Mouse (Mus musculus) kidney, adult 10 weeks (tissue): ENCODE measurements around the gene Fam163a. TPM values are rescaled to one million over a fixed set of nuclear protein-coding genes. Genes with fewer than 3 reads are reported as not detected.

Experiments used
- polyA plus RNA-seq: library from polyadenylated mRNA; stranded (reverse); fragments of 350-450 nt; fragmentation: Illumina TruSeq; extraction: RNeasy Lipid Tissue Mini Kit (QIAGEN cat#74804); gene quantifications from one replicate; pipeline ENCODE4 v1.2.3, GENCODE M21; 2014; ENCODE audit warnings: low read depth, low replicate concordance

Gene Fam163a
- 5.5 TPM for polyA plus RNA-seq

DNA sequence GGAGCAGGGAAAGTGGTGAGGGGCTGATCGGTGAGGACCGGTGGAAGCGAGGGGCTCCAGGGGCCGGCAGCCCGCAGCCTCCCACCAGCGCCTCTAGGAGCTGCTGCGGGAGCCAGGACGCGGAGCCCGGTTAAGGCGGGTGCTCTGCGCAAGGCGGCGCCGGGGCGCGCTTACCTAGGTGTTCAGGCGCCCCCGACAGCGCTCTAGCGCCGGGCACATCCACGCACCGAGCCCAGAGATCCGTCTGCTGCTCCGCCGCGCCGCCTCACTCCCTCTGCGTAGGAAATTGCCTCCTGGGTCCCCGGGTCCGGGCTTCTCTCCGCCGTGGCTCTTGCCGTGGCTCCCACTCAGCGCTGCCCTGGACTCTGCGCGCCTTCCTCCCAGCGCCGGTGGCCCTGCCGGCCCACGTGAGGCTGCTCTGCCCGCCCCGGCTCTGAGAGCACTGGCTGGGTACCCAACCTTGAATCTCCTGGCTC, at the start of gene Fam163a:
TSS of gene Fam163a (minus strand) at position 371 of the 476 bp plus-strand sequence.

DNA sequence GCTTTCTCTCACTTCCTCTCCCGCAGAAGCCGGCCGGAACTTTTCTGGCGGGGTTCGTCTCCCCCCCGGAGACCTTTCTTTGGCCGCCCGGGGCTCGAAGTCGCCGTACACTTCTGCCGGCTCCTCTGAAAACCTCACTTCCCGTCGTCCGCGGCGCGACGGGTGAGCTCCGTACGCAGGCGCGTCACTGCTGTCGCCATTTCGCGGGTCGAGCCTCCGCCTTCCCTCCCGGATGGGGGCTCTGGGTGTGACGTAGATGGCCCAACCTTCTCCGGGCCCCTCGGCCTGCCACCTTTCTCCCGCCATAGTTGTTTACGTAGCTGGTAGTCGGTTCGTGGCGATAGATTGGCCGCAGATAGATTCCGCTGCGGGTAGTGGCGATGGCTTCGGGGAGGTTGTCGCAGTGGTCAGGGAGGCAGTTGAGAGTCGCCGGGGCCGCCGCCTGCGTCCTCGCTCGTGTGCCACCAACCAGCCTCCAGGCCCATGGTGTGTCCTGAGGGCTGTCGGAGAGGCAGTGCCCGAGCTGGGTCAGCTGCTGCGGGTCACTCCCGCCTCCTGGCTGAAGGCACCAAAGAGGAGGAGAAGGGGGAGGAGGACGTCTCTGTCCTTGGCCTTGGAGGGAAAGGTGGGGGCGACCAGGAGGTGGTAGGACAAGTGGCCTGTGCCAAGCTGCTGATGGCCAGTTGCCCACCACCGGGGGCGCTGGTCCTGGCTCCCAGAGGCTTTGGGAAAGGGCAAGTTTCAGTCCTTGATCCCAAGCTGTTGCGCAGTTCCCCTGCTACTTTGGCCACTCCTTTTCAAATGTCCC, 168.7 kb downstream of the Fam163a start, which contains the start of gene Tor1aip1:
TSS of gene Tor1aip1 (minus strand) at position 551 of the 808 bp plus-strand sequence.

DNA sequence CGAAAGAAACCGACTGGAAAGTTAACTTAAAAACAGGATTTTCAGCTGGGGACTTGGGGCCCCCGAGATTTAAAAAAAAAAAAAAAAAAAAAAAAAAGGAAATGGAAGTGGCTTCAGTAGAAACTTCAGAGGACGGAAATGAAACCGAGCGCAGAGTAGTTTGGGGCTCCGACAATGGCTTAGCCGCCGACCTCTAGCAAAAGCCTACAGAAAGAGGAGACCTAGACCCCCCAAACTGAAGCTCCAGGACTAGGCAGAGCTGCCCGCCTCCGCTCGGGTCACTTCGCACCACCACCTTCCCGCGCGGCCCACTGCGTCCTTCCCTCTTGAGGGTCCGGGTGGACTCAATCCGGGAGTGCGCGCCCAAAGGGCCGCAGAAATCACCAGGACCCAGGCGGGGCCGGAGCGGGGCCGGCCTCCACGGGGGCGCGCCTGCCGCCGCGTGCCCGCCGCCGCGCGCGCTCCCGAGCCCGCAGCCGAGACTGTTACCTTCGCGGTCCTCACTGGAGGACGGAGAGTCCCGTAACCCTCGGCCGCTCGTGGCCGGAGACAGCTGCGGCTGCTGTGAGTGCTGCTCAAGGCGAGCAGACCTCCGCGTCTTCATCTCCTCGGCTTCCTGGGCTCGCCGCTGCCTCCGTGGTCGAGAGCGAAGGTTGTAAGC, 169.4 kb downstream of the Fam163a start, which contains the start of gene Tor1aip2:
TSS of gene Tor1aip2 (plus strand) at position 135 of the 661 bp plus-strand sequence.

Other genes with a start within 250 kb of the Fam163a start
- 30.1 TPM for gene Cep350, start 231.8 kb downstream of the Fam163a start, polyA plus RNA-seq
- 196 TPM for gene Tor1aip2, start 169.6 kb downstream of the Fam163a start, polyA plus RNA-seq
- gene Tor1aip1, start 168.5 kb downstream of the Fam163a start, polyA plus RNA-seq, result 96.0 TPM
- 5.1 TPM for gene Tdrd5, start 98.6 kb upstream of the Fam163a start, polyA plus RNA-seq
- gene Nphs2, start 105.7 kb upstream of the Fam163a start, polyA plus RNA-seq, result 166 TPM
- 6.9 TPM for gene Gm2000, start 161.0 kb upstream of the Fam163a start, polyA plus RNA-seq
- gene Axdnd1, start 216.1 kb upstream of the Fam163a start, polyA plus RNA-seq, result 0.36 TPM